Mouse (Mus musculus): ENCODE measurements at regions not wholly inside any gene's neighbourhood (a gene's known extent, or its start where the extent isn't known, plus 50 kb on each side); places are given as distances from the start of the nearest gene placed in this dataset.

- no peak for DNase-seq (ENCODE audit: low spot score)
Measured at GRCm38 (mm10) chr3:38047445-38047844, 323.2 kb upstream of the Gm5148 start.

DNA sequence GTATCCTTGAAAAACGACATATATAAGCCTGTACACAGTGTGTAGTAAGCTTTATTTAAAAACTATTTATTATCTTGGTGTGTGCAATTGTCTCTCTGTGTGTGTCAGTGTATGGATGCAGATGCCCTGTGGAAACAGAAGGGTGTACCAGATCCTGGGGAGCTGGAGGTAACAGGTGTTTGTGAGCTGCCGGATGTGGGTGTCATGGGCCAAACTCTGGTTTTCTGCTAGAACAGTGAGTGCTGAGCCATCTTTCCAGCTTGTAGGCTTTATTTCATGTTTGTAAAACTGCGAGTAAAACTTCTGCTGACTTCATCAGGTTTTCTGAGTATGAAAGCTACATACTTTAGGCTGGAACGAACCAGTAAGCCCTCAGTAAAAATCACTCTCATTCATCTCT, 322.3 kb upstream of the Gm5148 start:
- DNase-seq (ENCODE audit: low spot score): no peak

DNA sequence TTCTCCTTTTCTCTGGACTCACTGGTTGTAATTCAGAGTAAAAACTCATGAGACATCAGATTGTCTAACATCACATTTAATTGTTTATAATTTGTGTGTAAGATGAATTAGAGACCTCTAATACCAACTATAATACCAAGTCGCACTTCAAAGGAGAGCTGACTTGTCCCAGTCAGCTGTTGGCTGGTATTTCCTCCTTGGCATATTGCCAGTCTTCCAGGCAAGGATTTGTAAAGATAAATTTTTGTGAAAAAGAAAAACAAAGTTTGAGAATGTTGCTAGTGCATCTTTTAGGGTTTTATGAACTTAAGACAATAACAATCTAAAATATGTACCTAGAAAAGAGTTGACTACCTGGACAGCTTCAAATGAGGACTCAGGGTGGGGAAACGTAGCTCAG, 321.7 kb upstream of the Gm5148 start:
- DNase-seq (ENCODE audit: low spot score): no peak

- no peak for DNase-seq (ENCODE audit: low spot score)
Measured at GRCm38 (mm10) chr3:38045523-38045922, 321.2 kb upstream of the Gm5148 start.

DNA sequence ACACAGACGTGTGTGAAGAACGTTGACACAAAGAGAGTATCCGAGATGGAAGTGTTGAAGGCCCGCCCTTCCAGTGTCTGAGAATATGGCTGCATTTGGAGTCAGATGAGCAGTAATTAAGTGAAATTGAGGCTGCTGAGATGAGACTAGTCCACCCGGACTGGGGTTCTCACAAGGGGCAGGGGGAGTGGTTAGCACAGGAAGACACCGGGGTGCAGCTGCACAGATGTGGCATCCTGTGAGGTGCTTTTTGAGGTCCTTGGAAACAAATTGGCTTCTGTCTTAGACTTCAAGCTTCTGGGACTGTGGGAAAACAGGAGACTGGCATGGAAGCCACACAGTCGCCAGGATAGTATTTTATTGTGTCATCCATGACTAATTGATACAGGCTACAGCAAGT, 320.0 kb upstream of the Gm5148 start:
- no peak for DNase-seq (ENCODE audit: low spot score)

- no peak for DNase-seq (ENCODE audit: low spot score)
Measured at GRCm38 (mm10) chr3:38042614-38043013, 318.3 kb upstream of the Gm5148 start.

DNA sequence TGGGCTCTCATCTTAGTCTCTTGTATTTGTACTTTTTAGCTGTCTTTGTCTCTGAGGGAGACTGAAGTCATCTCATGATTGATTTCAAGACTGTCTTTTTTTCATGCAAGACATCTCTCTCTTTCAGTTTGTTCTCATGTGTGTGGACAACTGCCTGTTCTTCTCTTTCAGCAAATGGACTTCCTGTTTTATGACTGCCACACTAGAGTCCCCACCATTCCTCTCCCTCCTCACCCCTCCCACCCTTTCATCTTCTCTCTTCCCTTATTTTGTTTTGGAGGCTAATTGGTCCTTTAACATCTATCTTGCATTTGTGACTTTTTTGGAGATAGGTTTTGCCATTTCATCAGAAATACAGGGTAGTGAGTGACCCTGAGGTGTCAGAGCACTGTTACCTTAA, 311.8 kb upstream of the Gm5148 start:
- no peak for DNase-seq (ENCODE audit: low spot score)

DNA sequence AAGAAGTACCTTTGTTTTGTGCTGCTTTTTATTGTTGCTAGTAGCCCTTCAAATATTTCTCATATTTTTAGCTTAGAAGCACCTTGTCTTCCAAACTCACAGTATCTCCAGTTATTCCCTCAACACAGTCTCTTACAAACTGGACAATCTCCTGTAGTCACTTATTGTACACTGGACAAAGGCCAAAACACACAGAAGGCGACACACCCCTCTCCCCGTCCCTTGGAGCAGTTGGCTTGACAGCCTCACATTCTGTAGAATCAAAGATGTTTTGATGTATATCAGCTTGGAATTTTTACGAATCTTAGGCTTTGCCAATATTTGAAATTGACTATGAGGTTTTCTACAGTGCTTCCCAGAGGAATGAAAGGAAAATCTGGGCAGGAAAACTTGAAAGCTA, 309.8 kb upstream of the Gm5148 start:
- no peak for DNase-seq (ENCODE audit: low spot score)

- no peak for DNase-seq (ENCODE audit: low spot score)
Measured at GRCm38 (mm10) chr3:38014768-38015167, 290.5 kb upstream of the Gm5148 start.

DNA sequence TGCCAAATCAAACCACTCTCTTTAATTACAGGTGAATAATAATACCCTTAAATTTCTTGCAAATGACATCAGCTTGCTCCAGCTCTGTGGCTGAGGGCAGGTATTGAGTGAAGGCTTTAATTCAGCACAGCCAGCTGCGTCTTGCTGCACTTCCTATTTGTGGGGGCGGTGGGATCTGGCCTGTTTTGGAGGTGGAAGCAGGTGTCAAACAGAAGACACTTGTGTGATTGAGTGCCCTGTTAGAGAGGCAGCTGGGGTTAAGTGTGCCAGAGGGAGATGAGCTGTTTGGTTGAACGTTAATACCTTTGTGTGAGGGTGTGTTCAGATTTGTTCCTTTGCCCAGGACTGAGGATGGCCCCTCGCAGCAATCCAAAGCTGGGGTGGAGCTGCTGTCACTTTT, 284.9 kb upstream of the Gm5148 start:
- no peak for DNase-seq (ENCODE audit: low spot score)

DNA sequence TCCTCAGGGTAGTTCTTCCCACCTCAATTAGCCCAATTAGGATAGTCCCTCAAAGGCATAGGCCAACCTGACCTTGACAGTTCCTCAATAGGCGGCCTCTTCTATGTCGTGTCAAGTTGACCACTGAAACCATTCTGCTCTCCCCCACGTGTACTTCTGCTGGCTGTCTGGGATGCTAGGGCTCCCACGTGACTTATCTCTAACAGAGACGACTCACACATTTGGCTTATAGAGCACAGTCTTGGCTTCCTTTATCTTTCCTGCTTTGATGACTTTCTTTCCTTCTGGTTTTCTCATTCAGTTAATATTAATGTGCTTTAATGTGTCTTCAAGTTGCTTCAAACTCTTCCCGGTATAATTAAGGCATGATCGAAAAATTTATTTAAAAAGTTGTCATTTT, 284.0 kb upstream of the Gm5148 start:
- DNase-seq (ENCODE audit: low spot score): no peak

GRCm38 (mm10) chr3:38007626-38008025, 283.3 kb upstream of the Gm5148 start:
- no peak for DNase-seq (ENCODE audit: low spot score)

DNA sequence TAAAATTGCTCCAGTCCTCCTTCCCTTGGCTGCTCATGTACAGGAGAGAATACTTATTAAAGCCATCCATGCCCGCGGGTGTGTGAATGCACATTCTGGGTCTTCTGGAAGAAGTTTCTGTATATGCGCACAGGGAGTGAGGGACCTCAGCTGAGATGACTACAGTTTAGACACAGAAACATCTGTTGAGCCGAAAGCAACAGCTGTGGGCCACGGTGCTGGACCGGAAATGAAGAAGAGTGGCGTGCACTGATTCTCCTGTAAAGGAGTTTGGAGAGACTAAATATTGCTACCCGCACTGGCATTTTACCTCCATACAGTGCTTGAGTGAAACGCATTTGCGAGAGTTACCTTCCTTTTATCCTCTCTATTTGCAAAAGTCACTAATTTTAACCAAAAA, 278.0 kb upstream of the Gm5148 start:
- no peak for DNase-seq (ENCODE audit: low spot score)

- no peak for DNase-seq (ENCODE audit: low spot score)
Measured at GRCm38 (mm10) chr3:37999779-38000178, 275.5 kb upstream of the Gm5148 start.

GRCm38 (mm10) chr3:37997998-37998397, 273.7 kb upstream of the Gm5148 start:
- DNase-seq (ENCODE audit: low spot score): no peak

GRCm38 (mm10) chr3:37989992-37990391, 265.7 kb upstream of the Gm5148 start:
- DNase-seq (ENCODE audit: low spot score): no peak

DNA sequence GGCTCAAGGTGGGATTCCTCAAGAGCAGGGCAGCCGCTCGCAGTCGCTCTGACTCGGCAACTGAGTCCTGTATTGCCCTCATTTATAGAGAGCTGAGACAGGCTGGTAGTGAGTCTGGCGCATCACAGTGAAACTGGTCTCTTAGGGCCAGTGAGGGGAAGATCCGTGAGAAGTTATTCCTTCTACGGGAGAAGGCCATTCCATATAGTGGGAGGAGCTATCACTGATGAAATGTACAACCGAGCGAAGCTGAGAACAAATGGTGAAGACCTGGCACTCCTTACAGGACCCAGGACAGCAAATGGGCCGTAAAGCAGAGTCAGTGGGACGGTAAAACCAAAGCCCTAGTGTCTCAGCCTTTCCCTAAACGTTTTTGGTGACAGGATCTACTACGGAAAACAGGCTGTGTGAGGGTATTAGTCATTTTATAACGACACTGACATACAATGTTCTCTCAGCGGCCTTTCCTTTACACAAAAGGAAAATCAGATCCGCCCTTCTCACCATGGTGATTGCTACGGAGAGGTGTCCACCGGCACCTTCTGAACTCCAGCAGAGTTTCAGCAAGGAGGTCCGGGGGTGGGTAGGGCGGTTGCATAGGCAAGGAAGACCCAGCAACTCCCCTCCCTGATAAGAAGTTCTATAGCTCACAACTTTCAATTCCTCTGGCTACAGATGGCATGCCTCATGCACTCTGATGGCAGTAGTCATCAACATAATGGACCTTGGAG, 263.6 kb upstream of the Gm5148 start:
- DNase-seq (ENCODE audit: low spot score): no peak

GRCm38 (mm10) chr3:37987007-37987774, 262.9 kb upstream of the Gm5148 start:
- no peak for DNase-seq (ENCODE audit: low spot score)

DNA sequence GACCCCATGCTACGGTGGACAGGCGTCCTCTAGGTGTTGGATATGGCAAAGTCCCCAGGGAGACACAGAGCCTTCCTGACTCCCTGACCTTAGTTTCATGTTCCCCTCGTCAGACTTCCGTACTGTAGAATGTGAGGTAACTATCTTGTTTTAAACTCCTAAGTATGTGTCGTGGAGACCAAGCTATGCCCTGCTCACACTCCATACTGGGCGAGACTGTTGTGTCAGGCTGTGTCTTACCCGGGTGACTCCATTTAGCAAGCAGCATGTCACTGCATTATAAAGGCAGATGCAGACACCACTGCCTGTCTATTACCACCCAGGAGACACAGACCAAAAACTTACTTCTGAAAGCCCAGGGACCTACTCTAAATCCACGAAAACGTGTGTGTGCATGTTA, 260.4 kb upstream of the Gm5148 start:
- DNase-seq (ENCODE audit: low spot score): no peak

- DNase-seq (ENCODE audit: low spot score): no peak
Measured at GRCm38 (mm10) chr3:37981481-37982180, 257.3 kb upstream of the Gm5148 start.

GRCm38 (mm10) chr3:37979871-37980270, 255.6 kb upstream of the Gm5148 start:
- DNase-seq (ENCODE audit: low spot score): no peak

- DNase-seq (ENCODE audit: low spot score): peak; percentile 92
Measured at GRCm38 (mm10) chr3:37978481-37978880, 254.2 kb upstream of the Gm5148 start.

DNA sequence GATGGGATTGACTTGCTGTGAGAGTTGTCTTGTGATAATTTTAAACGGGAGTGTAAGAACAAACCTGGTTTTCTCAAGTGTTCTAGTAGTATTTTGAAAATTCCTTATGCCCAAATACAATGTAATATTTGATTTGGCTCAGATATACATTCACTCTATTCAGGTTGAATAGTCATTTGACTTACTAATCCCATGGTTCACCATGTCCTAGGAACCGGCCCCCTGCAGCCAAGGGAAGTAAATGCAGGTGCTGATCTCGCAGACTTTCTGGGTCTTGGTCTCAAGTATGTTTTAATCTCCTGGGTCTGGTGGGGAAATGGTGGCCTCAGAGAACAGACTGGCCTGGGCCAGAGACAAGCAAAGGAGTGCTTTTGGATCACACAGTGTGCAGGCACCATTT, 253.2 kb upstream of the Gm5148 start:
- DNase-seq (ENCODE audit: low spot score): no peak

Measured in gastrocnemius, adult 18-20 months (tissue).